Mouse (Mus musculus) stomach, postnatal 0 days (tissue): Measurements from ENCODE around the gene Ccdc77.

ENCODE experiments used
- CTCF ChIP-seq: IDR thresholded peaks from 2 replicates; pipeline ENCODE4 v1.5.1; 2016; ENCODE audit warnings: antibody characterized with exemption, low read depth, mild to moderate bottlenecking, moderate library complexity
- EP300 ChIP-seq: optimal IDR thresholded peaks from 2 replicates; pipeline ENCODE3; 2016; ENCODE audit warnings: antibody characterized with exemption

- TF ChIP-seq CTCF (no peak), EP300 (no peak)
Observed at GRCm38 (mm10) chr6:120309787-120310186, 54.4 kb downstream of the Ccdc77 start.
